Mouse (Mus musculus): ENCODE results near the gene Tom1l2. TPM values are rescaled to one million over a fixed set of nuclear protein-coding genes. Genes with fewer than 3 reads are reported as not detected.

Tom1l2 gene
- polyA plus RNA-seq, 1 experiment from 2014 or later = 29.6 TPM

DNA sequence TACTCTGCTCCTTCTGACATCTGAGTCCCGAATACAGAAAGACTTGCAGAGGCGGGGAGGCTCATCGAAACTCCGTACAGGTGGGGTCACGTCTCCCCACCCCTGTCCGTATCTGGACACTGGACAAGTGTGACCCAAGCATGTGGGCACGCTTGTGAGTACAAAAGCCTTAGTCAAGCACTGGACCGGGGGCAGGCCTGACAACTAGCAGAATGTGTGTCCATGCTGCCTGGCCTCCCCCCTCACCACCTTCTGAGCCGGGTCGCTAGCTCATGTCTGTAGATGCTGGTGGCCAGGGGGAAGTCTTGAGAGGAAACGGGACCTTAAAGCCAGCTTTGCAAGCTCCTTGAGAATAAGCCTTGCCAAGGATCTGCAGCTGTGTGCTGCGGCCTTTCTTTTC, 140.9 kb downstream of the Tom1l2 start:
- H3K9me3 ChIP-seq (ENCODE audit: control insufficient read depth, low read length) = no peaks in the 10 kb centered on the region
- H3K27me3 ChIP-seq (replicated peaks; ENCODE audit: control insufficient read depth, insufficient read depth, low read length) = no peaks in the 10 kb centered on the region
- no peak overlapping the region for H3K4me2 ChIP-seq (ENCODE audit: low read depth, low read length)
- no peak overlapping the region for H3K4me3 ChIP-seq (ENCODE audit: low read length)
- H3K9ac ChIP-seq (ENCODE audit: low read depth, low read length) = 0 out of 2 replicates have a peak overlapping the region, but pooled peaks have one; percentile 6
- no peak for ATAC-seq
- peaks cover 71% of the 10 kb centered on the region for H3K4me1 ChIP-seq (ENCODE audit: control insufficient read depth, insufficient read depth, low read length)
- WGBS = 61% methylated on average over 12 of the region's 12 CpGs
- 0 out of 2 replicates have a peak, but pooled peaks cover 2% of the 10 kb centered on the region for H3K36me3 ChIP-seq (ENCODE audit: control insufficient read depth, insufficient read depth, low read length)
- 0 out of 2 replicates have a peak overlapping the region, but pooled peaks have one; percentile 14 for H3K27ac ChIP-seq (ENCODE audit: low read length)

DNA sequence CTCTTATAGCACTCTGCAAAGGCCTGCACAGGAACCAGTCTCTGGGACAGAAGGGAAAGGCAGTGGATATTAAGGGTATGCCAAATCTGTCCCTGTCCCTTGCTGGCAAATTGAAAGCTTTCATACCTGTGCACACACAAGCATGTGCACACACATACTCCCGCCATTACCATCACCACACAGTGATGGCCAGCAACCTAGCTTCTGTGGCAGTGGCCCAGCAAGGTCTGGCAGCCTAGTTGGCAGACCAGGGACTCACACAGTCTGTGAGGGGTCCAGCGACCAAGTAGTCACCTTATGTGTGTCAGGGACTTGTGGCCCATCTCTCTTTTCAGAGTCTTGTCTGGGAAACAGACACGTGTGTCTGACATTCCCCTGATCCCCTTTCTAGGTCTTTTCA, 141.6 kb downstream of the Tom1l2 start:
- peak overlapping the region; percentile 78 for H3K4me2 ChIP-seq (ENCODE audit: low read depth, low read length)
- H3K4me3 ChIP-seq (ENCODE audit: low read length) = no peak overlapping the region; the same call in 1 of the 2 replicates
- ATAC-seq = no peak
- no peaks in the 10 kb centered on the region for H3K9me3 ChIP-seq (ENCODE audit: control insufficient read depth, low read length)
- 0 out of 2 replicates have a peak, but pooled peaks cover 7% of the 10 kb centered on the region for H3K36me3 ChIP-seq (ENCODE audit: control insufficient read depth, insufficient read depth, low read length)
- H3K9ac ChIP-seq (ENCODE audit: low read depth, low read length) = peak overlapping the region; percentile 63; the same call in 1 of the 2 replicates
- H3K27ac ChIP-seq (ENCODE audit: low read length) = peak overlapping the region; percentile 85
- 74% methylated on average over 3 of the region's 3 CpGs for WGBS
- H3K4me1 ChIP-seq (ENCODE audit: control insufficient read depth, insufficient read depth, low read length) = peaks cover 71% of the 10 kb centered on the region
- no peaks in the 10 kb centered on the region for H3K27me3 ChIP-seq (replicated peaks; ENCODE audit: control insufficient read depth, insufficient read depth, low read length)

DNA sequence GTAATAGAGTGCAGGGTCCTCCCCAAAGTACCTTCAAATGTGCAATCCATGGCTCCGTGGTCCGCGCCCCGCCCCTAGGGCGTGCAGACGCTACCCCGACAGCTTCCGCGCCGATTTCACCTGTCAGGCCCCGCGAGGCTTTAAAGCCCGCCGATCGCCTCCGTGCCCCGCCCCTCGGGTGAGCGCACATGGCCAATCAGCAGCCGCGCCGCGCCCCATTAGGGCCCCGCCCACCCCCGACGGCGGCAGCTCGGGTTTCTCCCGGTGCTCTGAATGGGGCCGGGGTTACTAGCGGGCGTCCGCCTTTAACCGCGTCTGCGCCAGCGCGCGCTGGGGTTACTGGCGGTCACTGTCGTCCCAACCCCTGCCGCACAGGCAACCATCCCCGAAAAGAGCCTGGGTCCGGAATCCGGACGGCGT, 142.4 kb downstream of the Tom1l2 start:
- 0 out of 2 replicates have a peak, but pooled peaks cover 13% of the 10 kb centered on the region for H3K36me3 ChIP-seq (ENCODE audit: control insufficient read depth, insufficient read depth, low read length)
- no peaks in the 10 kb centered on the region for H3K9me3 ChIP-seq (ENCODE audit: control insufficient read depth, low read length)
- H3K27me3 ChIP-seq (replicated peaks; ENCODE audit: control insufficient read depth, insufficient read depth, low read length) = no peaks in the 10 kb centered on the region
- peak overlapping the region; percentile 58 for H3K4me3 ChIP-seq (ENCODE audit: low read length)
- peak; percentile 93 for ATAC-seq
- H3K9ac ChIP-seq (ENCODE audit: low read depth, low read length) = peak overlapping the region; percentile 72
- peak overlapping the region; percentile 85 for H3K27ac ChIP-seq (ENCODE audit: low read length)
- H3K4me2 ChIP-seq (ENCODE audit: low read depth, low read length) = peak overlapping the region; percentile 78
- peaks cover 64% of the 10 kb centered on the region for H3K4me1 ChIP-seq (ENCODE audit: control insufficient read depth, insufficient read depth, low read length)
- 1% methylated on average over 46 of the region's 47 CpGs for WGBS

DNA sequence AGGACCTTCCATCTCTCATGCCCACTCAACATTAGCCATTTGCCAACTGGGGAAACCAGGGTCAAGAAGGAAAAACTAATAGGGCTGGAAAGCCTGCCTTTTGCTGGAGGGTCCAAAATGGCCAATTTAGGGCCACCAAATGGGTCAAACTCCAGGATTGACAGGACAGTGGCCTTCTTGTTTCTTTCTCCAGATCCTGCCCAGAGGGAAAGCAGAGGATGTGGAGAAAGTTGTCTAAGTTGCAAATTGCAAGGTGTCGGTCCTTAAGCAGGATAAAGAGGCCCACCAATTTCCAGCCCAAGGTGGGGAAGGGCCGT, 142.8 kb downstream of the Tom1l2 start:
- Histone ChIP-seq H3K27me3 (replicated peaks; ENCODE audit: control insufficient read depth, insufficient read depth, low read length) (no peaks in the 10 kb centered on the region), H3K9me3 (ENCODE audit: control insufficient read depth, low read length) (no peaks in the 10 kb centered on the region), H3K4me1 (ENCODE audit: control insufficient read depth, insufficient read depth, low read length) (peaks cover 64% of the 10 kb centered on the region), H3K9ac (ENCODE audit: low read depth, low read length) (peak overlapping the region; percentile 72), H3K4me2 (ENCODE audit: low read depth, low read length) (peak overlapping the region; percentile 78), H3K27ac (ENCODE audit: low read length) (peak overlapping the region; percentile 85), H3K4me3 (ENCODE audit: low read length) (peak overlapping the region; percentile 58), H3K36me3 (ENCODE audit: control insufficient read depth, insufficient read depth, low read length) (0 out of 2 replicates have a peak, but pooled peaks cover 16% of the 10 kb centered on the region)
- no peak for ATAC-seq
- WGBS = 0% methylated on average over 2 of the region's 2 CpGs

DNA sequence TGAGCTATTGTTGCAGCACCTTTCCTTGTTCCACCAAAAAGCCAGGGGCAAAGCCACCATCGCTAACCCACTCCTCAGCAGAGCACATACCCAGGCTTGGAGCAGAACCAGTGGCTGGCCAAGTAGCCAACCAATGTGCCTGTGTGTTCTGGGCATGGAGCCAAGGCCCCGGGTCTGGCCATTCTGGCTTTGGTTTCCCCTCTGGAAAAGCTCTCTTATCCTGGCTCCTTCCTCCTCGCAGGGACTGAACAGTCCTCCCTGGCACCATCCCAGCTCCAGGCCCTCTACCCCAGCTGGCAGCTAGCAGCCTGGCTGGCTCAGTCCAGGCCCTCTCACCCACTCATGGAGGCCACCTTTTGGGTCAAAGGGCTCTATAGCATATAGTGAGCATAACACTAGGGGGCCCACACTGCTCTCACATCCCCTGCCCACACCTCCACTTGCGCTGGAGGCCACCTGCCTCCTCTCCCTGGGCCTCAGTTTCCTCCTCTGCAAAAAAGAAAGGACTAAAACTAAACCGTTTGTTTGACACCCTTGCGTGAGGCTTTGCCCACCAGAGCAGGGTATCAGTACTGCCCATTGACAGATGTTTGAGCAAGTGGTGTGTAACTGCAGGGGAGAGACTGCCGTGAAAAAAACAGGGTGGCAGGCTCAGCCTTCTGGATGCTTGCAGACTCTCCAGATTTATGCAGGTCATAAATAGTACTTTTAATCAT, 143.3 kb downstream of the Tom1l2 start:
- peak; percentile 27 for ATAC-seq
- H3K36me3 ChIP-seq (ENCODE audit: control insufficient read depth, insufficient read depth, low read length) = peaks cover 20% of the 10 kb centered on the region; the same call in 1 of the 2 replicates
- H3K27ac ChIP-seq (ENCODE audit: low read length) = peak overlapping the region; percentile 85
- peak overlapping the region; percentile 72 for H3K9ac ChIP-seq (ENCODE audit: low read depth, low read length)
- WGBS = 29% methylated on average over 7 of the region's 7 CpGs
- peak overlapping the region; percentile 58 for H3K4me3 ChIP-seq (ENCODE audit: low read length)
- peak overlapping the region; percentile 78 for H3K4me2 ChIP-seq (ENCODE audit: low read depth, low read length)
- peaks cover 64% of the 10 kb centered on the region for H3K4me1 ChIP-seq (ENCODE audit: control insufficient read depth, insufficient read depth, low read length)
- H3K9me3 ChIP-seq (ENCODE audit: control insufficient read depth, low read length) = no peaks in the 10 kb centered on the region
- no peaks in the 10 kb centered on the region for H3K27me3 ChIP-seq (replicated peaks; ENCODE audit: control insufficient read depth, insufficient read depth, low read length)

DNA sequence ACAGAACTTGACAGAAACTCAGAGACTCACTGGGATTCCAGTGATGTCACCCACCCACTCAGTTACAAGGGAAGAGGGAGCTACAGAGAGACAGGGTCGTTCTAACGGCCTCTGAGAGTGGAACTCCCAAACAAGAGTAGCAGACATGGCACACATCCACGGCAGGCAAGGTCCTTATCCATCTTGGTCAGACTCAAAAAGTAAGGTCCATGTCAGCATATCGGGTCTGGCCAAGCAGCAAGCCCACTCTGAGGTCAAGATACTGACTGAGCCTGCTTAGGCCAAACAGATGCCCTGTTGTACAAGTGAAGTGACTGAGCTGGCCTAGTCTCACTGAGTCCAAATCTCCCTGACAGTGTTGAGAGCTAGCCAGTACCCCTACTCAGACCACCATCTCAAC, 144.0 kb downstream of the Tom1l2 start:
- Histone ChIP-seq H3K4me1 (ENCODE audit: control insufficient read depth, insufficient read depth, low read length) (peaks cover 64% of the 10 kb centered on the region), H3K9ac (ENCODE audit: low read depth, low read length) (peak overlapping the region; percentile 72), H3K4me3 (ENCODE audit: low read length) (peak overlapping the region; percentile 58), H3K27ac (ENCODE audit: low read length) (peak overlapping the region; percentile 85), H3K9me3 (ENCODE audit: control insufficient read depth, low read length) (no peaks in the 10 kb centered on the region), H3K36me3 (ENCODE audit: control insufficient read depth, insufficient read depth, low read length) (peaks cover 26% of the 10 kb centered on the region), H3K4me2 (ENCODE audit: low read depth, low read length) (peak overlapping the region; percentile 78), H3K27me3 (replicated peaks; ENCODE audit: control insufficient read depth, insufficient read depth, low read length) (no peaks in the 10 kb centered on the region)
- ATAC-seq = no peak
- WGBS = 29% methylated on average over 4 of the region's 4 CpGs

DNA sequence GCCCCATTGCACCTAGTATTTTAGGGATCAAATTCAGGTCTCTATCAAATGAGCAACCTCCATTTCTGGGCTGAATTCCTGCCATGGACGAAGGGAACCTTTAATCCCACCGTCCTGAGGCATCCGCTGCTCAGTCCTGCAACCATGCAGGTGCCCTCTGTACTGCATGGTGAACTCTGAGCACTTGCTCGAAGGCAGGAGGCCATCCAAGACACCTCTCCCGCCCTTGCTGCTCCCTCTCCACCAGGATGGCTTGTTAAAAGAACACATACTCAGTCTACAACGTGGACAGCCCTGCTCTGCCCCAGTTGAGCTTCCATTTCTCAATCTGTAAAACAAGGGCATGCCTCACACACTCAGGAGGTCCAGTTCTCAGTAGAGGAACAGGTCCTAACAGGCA, 144.5 kb downstream of the Tom1l2 start:
- 42% methylated on average over 6 of the region's 6 CpGs for WGBS
- H3K9ac ChIP-seq (ENCODE audit: low read depth, low read length) = peak overlapping the region; percentile 72

DNA sequence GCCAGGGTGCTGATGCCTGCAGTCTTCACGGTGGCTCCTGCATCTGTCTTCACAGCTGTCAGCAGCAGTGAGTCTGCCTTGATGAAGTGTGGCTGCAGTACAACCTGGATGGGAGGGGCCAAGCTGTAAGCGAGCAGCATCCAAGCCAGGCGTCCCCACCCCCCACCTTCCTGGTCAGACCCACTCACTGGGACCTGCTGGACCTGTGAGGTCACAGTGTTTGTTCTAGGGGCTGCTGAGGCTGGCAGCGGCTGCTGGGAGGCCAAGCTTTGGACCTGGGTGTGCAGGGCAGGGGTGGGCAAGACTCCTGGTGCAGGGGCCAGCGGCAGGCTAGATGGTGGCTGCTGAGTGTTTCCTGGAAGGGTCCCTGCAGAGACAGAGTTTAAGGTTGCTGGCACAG, 146.5 kb downstream of the Tom1l2 start:
- Histone ChIP-seq H3K4me1 (ENCODE audit: control insufficient read depth, insufficient read depth, low read length) (peaks cover 48% of the 10 kb centered on the region), H3K9me3 (ENCODE audit: control insufficient read depth, low read length) (no peaks in the 10 kb centered on the region), H3K4me2 (ENCODE audit: low read depth, low read length) (no peak overlapping the region), H3K27me3 (replicated peaks; ENCODE audit: control insufficient read depth, insufficient read depth, low read length) (no peaks in the 10 kb centered on the region), H3K4me3 (ENCODE audit: low read length) (no peak overlapping the region), H3K27ac (ENCODE audit: low read length) (no peak overlapping the region), H3K36me3 (ENCODE audit: control insufficient read depth, insufficient read depth, low read length) (peaks cover 48% of the 10 kb centered on the region), H3K9ac (ENCODE audit: low read depth, low read length) (0 out of 2 replicates have a peak overlapping the region, but pooled peaks have one; percentile 72)
- WGBS = 39% methylated on average over 5 of the region's 5 CpGs
- ATAC-seq = no peak

More for the DNA sequence above, 144.5 kb downstream of the Tom1l2 start:
- peak overlapping the region; percentile 78 for H3K4me2 ChIP-seq (ENCODE audit: low read depth, low read length)
- H3K9me3 ChIP-seq (ENCODE audit: control insufficient read depth, low read length) = no peaks in the 10 kb centered on the region
- peak overlapping the region; percentile 58 for H3K4me3 ChIP-seq (ENCODE audit: low read length)
- H3K4me1 ChIP-seq (ENCODE audit: control insufficient read depth, insufficient read depth, low read length) = peaks cover 64% of the 10 kb centered on the region
- no peaks in the 10 kb centered on the region for H3K27me3 ChIP-seq (replicated peaks; ENCODE audit: control insufficient read depth, insufficient read depth, low read length)
- peaks cover 31% of the 10 kb centered on the region for H3K36me3 ChIP-seq (ENCODE audit: control insufficient read depth, insufficient read depth, low read length)
- ATAC-seq = no peak
- H3K27ac ChIP-seq (ENCODE audit: low read length) = peak overlapping the region; percentile 85

DNA sequence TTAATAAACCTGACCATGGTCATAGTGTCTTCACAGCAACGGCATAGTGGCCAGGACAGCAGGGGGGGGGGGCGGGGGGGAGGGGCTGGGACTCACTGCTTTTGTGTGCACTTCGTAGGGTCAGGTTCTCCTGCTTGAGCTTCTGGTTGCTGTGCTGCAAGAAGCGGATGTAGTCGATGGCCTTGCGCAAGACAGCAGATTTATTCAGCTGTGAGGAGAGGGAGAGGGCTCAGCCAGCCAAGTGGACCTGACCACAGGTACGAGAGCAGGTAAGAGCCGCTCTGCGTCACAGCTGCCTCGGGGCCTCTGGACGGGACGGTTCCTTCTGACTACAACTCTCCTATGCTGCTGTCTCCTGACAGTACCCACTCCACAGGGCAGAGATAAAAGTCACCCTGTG, 147.7 kb downstream of the Tom1l2 start:
- 83% methylated on average over 12 of the region's 12 CpGs for WGBS
- peaks cover 40% of the 10 kb centered on the region for H3K4me1 ChIP-seq (ENCODE audit: control insufficient read depth, insufficient read depth, low read length)

More for the DNA sequence above, 147.7 kb downstream of the Tom1l2 start:
- Histone ChIP-seq H3K36me3 (ENCODE audit: control insufficient read depth, insufficient read depth, low read length) (peaks cover 53% of the 10 kb centered on the region), H3K4me3 (ENCODE audit: low read length) (no peak overlapping the region), H3K4me2 (ENCODE audit: low read depth, low read length) (no peak overlapping the region), H3K9ac (ENCODE audit: low read depth, low read length) (no peak overlapping the region), H3K9me3 (ENCODE audit: control insufficient read depth, low read length) (no peaks in the 10 kb centered on the region), H3K27me3 (replicated peaks; ENCODE audit: control insufficient read depth, insufficient read depth, low read length) (no peaks in the 10 kb centered on the region), H3K27ac (ENCODE audit: low read length) (no peak overlapping the region)
- no peak for ATAC-seq

Data from intestine, embryonic 16.5 days (tissue).